Mouse (Mus musculus) kidney, adult 2 months (tissue): Measurements from ENCODE around the gene Llph.

ENCODE experiments used
- CTCF ChIP-seq: fragments of 200-500 bp; conservative IDR thresholded peaks from 2 replicates; pipeline ENCODE4 v1.5.1; 2011; ENCODE audit warnings: low read depth, mild to moderate bottlenecking, control low read depth, low read length, moderate library complexity, mixed read lengths; ENCODE audit not compliant: insufficient read depth, insufficient read length
- POLR2A ChIP-seq: fragments of 200-500 bp; IDR thresholded peaks from one replicate; pipeline ENCODE4 v1.6.1; 2011; ENCODE audit warnings: low read depth, low read length, control low read depth

- TF ChIP-seq CTCF = no peak
- TF ChIP-seq POLR2A = no peak
Measured at GRCm38 (mm10) chr10:120271318-120271717, 44.4 kb downstream of the Llph start.
